Mouse (Mus musculus): ENCODE measurements at regions not wholly inside any gene's neighbourhood (a gene's known extent, or its start where the extent isn't known, plus 50 kb on each side); places are given as distances from the start of the nearest gene placed in this dataset.

DNA sequence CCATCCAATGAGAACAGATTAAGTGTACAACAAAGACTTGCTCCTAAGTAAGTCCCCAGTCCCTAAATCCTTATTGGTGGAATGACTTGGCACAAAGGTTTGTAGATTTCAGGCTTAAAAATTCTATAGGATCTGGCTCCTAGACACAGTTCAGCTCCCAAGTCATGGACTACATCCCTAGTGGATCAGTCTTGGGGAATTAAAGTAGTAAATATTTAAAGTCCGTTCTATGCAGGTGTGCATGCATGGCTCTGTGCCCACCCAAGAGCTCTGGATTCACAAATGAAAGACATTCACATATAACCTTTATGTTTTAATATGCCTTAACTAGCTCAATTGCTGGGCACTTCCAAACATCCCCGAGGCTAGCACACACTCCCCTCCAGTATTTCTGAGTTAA, 162.8 kb downstream of the Akr1d1 start:
- no peak for TF ChIP-seq CTCF (IDR thresholded peaks at IDR 0.05; ENCODE audit: low read depth, low read length)
- TF ChIP-seq POLR2A (IDR thresholded peaks at IDR 0.05; ENCODE audit: extremely low read depth, insufficient read depth, low read length): no peak

All from liver, adult 2 months (tissue).